Mouse (Mus musculus) intestine, postnatal 0 days (tissue): ENCODE measurements around the gene Mapkbp1. TPM values are rescaled to one million over a fixed set of nuclear protein-coding genes. Genes with fewer than 3 reads are reported as not detected.

Source experiments
- ATAC-seq: fragments of 200-750 bp; cut with Nextera tagmentation; 2 replicates; pipeline ENCODE4 v1.8.0; 2017; ENCODE audit warnings: mild to moderate bottlenecking, moderate TSS enrichment, moderate library complexity
- H3K27ac ChIP-seq: fragments of 300-500 bp; sonication (generic); 2 replicates; pipeline ENCODE4 v1.5.1; 2014; ENCODE audit warnings: mild to moderate bottlenecking, low read depth, low read length, moderate library complexity
- H3K27me3 ChIP-seq: fragments of 300-500 bp; sonication (generic); replicated peaks from 2 replicates; pipeline ENCODE4 v1.6.1; 2014; ENCODE audit warnings: low read length, mixed read lengths; ENCODE audit not compliant: control insufficient read depth, insufficient read depth
- H3K36me3 ChIP-seq: fragments of 300-500 bp; sonication (generic); 2 replicates; pipeline ENCODE4 v1.6.1; 2014; ENCODE audit warnings: mild to moderate bottlenecking, moderate library complexity; ENCODE audit not compliant: control insufficient read depth, insufficient read depth
- H3K4me1 ChIP-seq: fragments of 300-500 bp; sonication (generic); replicated peaks from 2 replicates; pipeline ENCODE4 v1.6.1; 2014; ENCODE audit warnings: antibody characterized with exemption, low read length, mixed read lengths; ENCODE audit not compliant: control insufficient read depth, insufficient read depth
- H3K4me2 ChIP-seq: fragments of 300-500 bp; sonication (generic); replicated peaks from 2 replicates; pipeline ENCODE4 v1.6.1; 2014; ENCODE audit warnings: low read depth, mild to moderate bottlenecking, moderate library complexity
- H3K4me3 ChIP-seq: fragments of 300-500 bp; sonication (generic); 2 replicates; pipeline ENCODE4 v1.5.1; 2014; ENCODE audit warnings: low read depth, low read length
- H3K9ac ChIP-seq: fragments of 300-500 bp; sonication (generic); 2 replicates; pipeline ENCODE4 v1.6.1; 2014; ENCODE audit warnings: mild to moderate bottlenecking, low read depth, low read length
- H3K9me3 ChIP-seq: fragments of 300-500 bp; sonication (generic); 2 replicates; pipeline ENCODE4 v1.6.1; 2016; ENCODE audit warnings: mixed run types; ENCODE audit not compliant: control insufficient read depth
- CTCF ChIP-seq: sonication (generic); IDR thresholded peaks from 2 replicates; pipeline ENCODE4 v1.5.1; 2016; ENCODE audit warnings: low read depth, mild to moderate bottlenecking, control low read depth, antibody characterized with exemption, moderate library complexity
- WGBS: fragments of 180-500 bp; shearing (Covaris S2); extraction: QIAGEN DNeasy Blood & Tissue Kit; methylation state at CpG from one replicate; pipeline ENCODE4 v1.1.7; 2014; 5-methylcytosine and 5-hydroxymethylcytosine counted together
- polyA plus RNA-seq: library from polyadenylated mRNA; unstranded; fragments of >200 nt; fragmentation: Nextera tagmentation; extraction: Ambion mirVana; gene quantifications from 2 replicates; pipeline ENCODE4 v1.2.1, GENCODE M21; 2015

The Mapkbp1 gene
- polyA plus RNA-seq, 1 experiment from 2014 or later, result 1.5 TPM

- Histone ChIP-seq H3K27me3 (no peaks in the 10 kb centered on the region), H3K4me3 (peak overlapping the region; percentile 54), H3K4me2 (peak overlapping the region; percentile 88), H3K9me3 (no peaks in the 10 kb centered on the region), H3K4me1 (peaks cover 5% of the 10 kb centered on the region), H3K27ac (peak overlapping the region; percentile 64), H3K36me3 (peaks cover 42% of the 10 kb centered on the region; the same call in 1 of the 2 replicates), H3K9ac (peak overlapping the region; percentile 64)
- no peak for ATAC-seq
- 26% methylated on average over 3 of the region's 3 CpGs for WGBS
- no peak for TF ChIP-seq CTCF
Measured at GRCm38 (mm10) chr2:120027950-120028331, 55.4 kb downstream of the Mapkbp1 start.

- Histone ChIP-seq H3K4me1 (peaks cover 5% of the 10 kb centered on the region), H3K9ac (no peak overlapping the region), H3K36me3 (peaks cover 32% of the 10 kb centered on the region; the same call in 1 of the 2 replicates), H3K4me2 (no peak overlapping the region), H3K27me3 (no peaks in the 10 kb centered on the region), H3K27ac (no peak overlapping the region), H3K9me3 (no peaks in the 10 kb centered on the region), H3K4me3 (no peak overlapping the region)
- no peak for ATAC-seq
- no peak for TF ChIP-seq CTCF
- 69% methylated on average over 8 of the region's 8 CpGs for WGBS
Measured at GRCm38 (mm10) chr2:120030380-120030779, 57.9 kb downstream of the Mapkbp1 start.

DNA sequence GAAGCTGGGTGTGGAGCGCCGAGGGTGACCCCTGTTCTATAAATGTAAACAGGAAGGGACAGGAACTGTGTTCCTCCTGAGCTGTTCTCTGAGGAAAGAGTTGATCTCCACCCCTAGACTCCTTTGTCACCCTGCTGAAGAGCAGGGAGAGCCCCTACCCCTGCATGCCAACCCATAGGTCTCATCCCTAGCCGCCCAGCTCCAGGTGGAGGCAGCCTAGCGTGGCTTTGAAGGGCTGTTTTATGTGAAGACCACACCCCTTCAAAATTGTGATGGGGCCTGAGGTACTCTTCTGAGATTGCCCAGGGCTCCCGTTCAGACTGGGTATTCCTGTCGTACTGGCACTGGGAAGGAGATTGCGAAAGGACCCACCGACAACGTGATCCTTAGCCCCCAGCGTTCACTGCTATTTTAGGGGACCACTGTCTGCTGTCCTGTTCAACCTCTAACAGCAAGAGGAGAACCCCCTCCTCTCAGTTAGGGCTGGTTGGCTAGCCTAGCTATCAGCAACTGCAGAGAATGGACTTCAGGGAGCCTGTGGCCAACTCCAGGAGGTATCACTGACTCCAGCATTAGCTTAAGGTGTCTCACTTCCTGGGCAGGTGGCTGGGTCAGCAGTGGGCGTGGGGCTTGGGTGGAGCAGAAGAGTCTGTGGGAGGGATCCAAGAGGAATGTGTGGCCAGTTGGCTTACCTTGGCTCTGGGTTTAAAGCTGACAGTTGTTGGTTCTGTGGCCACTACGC is 60.4 kb downstream of the Mapkbp1 start, which contains the start of gene Pla2g4b:
Gene Pla2g4b (plus strand): TSS at position 692 of the 742 bp plus-strand sequence.
- Histone ChIP-seq H3K27ac (no peak within 1 kb of the TSS), H3K4me2 (no peak within 1 kb of the TSS), H3K9me3 (no peaks in the 10 kb centered on the region), H3K36me3 (peaks cover 38% of the 10 kb centered on the region; the same call in 1 of the 2 replicates), H3K9ac (no peak within 1 kb of the TSS), H3K4me1 (peaks cover 3% of the 10 kb centered on the region; the same call in 1 of the 2 replicates), H3K4me3 (no peak within 1 kb of the TSS), H3K27me3 (no peaks in the 10 kb centered on the region)
- TF ChIP-seq CTCF, result no peak
- ATAC-seq, result no peak
- whole genome bisulfite sequencing, result 82% methylated on average over 12 of the region's 12 CpGs

GRCm38 (mm10) chr2:120033726-120034125 is 61.2 kb downstream of the Mapkbp1 start:
- no peak for ATAC-seq
- H3K36me3 ChIP-seq, result peaks cover 39% of the 10 kb centered on the region; the same call in 1 of the 2 replicates
- no peaks in the 10 kb centered on the region for H3K4me1 ChIP-seq
- TF ChIP-seq CTCF, result no peak
- H3K9me3 ChIP-seq, result no peaks in the 10 kb centered on the region
- no peak overlapping the region for H3K4me3 ChIP-seq
- 68% methylated on average over 5 of the region's 5 CpGs for WGBS
- no peak overlapping the region for H3K4me2 ChIP-seq
- no peak overlapping the region for H3K27ac ChIP-seq
- no peaks in the 10 kb centered on the region for H3K27me3 ChIP-seq
- no peak overlapping the region for H3K9ac ChIP-seq

GRCm38 (mm10) chr2:120037744-120038143 is 65.2 kb downstream of the Mapkbp1 start:
- 91% methylated on average over 9 of the region's 9 CpGs for WGBS
- no peak for ATAC-seq
- Histone ChIP-seq H3K4me2 (no peak overlapping the region), H3K9ac (no peak overlapping the region), H3K4me3 (no peak overlapping the region), H3K9me3 (no peaks in the 10 kb centered on the region), H3K4me1 (no peaks in the 10 kb centered on the region), H3K27ac (no peak overlapping the region), H3K36me3 (peaks cover 55% of the 10 kb centered on the region), H3K27me3 (no peaks in the 10 kb centered on the region)
- no peak for TF ChIP-seq CTCF

DNA sequence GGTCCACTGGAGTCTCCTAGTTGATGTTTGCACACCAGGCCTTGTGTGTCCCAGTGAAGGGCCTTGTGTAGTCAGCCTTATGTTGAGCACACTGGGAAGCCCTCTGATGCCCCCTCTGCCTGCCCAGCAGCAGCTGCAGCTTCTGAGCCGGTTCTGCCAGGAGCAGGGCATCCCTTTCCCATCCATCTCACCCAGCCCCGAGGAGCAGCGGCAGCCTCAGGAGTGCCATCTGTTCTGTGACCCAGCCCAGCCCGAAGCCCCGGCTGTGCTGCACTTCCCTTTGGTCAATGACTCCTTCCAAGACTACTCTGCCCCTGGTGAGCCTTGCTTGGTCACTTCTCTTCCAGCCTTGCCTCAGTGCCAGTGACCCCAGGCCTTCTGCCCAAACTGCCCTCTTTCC is 68.5 kb downstream of the Mapkbp1 start:
- Histone ChIP-seq H3K27ac (no peak overlapping the region), H3K9me3 (no peaks in the 10 kb centered on the region), H3K27me3 (no peaks in the 10 kb centered on the region), H3K4me2 (no peak overlapping the region), H3K4me3 (no peak overlapping the region), H3K36me3 (peaks cover 41% of the 10 kb centered on the region), H3K9ac (no peak overlapping the region), H3K4me1 (no peaks in the 10 kb centered on the region)
- ATAC-seq, result no peak
- 86% methylated on average over 5 of the region's 5 CpGs for WGBS
- TF ChIP-seq CTCF, result no peak
